Mouse (Mus musculus) intestine, postnatal 0 days (tissue): ENCODE measurements around the gene Tcf7l2. TPM values are rescaled to one million over a fixed set of nuclear protein-coding genes. Genes with fewer than 3 reads are reported as not detected.

Source experiments
- ATAC-seq: fragments of 200-750 bp; cut with Nextera tagmentation; 2 replicates; pipeline ENCODE4 v1.8.0; 2017; ENCODE audit warnings: mild to moderate bottlenecking, moderate TSS enrichment, moderate library complexity
- H3K27ac ChIP-seq: fragments of 300-500 bp; sonication (generic); 2 replicates; pipeline ENCODE4 v1.5.1; 2014; ENCODE audit warnings: mild to moderate bottlenecking, low read depth, low read length, moderate library complexity
- H3K27me3 ChIP-seq: fragments of 300-500 bp; sonication (generic); replicated peaks from 2 replicates; pipeline ENCODE4 v1.6.1; 2014; ENCODE audit warnings: low read length, mixed read lengths; ENCODE audit not compliant: control insufficient read depth, insufficient read depth
- H3K36me3 ChIP-seq: fragments of 300-500 bp; sonication (generic); 2 replicates; pipeline ENCODE4 v1.6.1; 2014; ENCODE audit warnings: mild to moderate bottlenecking, moderate library complexity; ENCODE audit not compliant: control insufficient read depth, insufficient read depth
- H3K4me1 ChIP-seq: fragments of 300-500 bp; sonication (generic); replicated peaks from 2 replicates; pipeline ENCODE4 v1.6.1; 2014; ENCODE audit warnings: antibody characterized with exemption, low read length, mixed read lengths; ENCODE audit not compliant: control insufficient read depth, insufficient read depth
- H3K4me2 ChIP-seq: fragments of 300-500 bp; sonication (generic); replicated peaks from 2 replicates; pipeline ENCODE4 v1.6.1; 2014; ENCODE audit warnings: low read depth, mild to moderate bottlenecking, moderate library complexity
- H3K4me3 ChIP-seq: fragments of 300-500 bp; sonication (generic); 2 replicates; pipeline ENCODE4 v1.5.1; 2014; ENCODE audit warnings: low read depth, low read length
- H3K9ac ChIP-seq: fragments of 300-500 bp; sonication (generic); 2 replicates; pipeline ENCODE4 v1.6.1; 2014; ENCODE audit warnings: mild to moderate bottlenecking, low read depth, low read length
- H3K9me3 ChIP-seq: fragments of 300-500 bp; sonication (generic); 2 replicates; pipeline ENCODE4 v1.6.1; 2016; ENCODE audit warnings: mixed run types; ENCODE audit not compliant: control insufficient read depth
- CTCF ChIP-seq: sonication (generic); IDR thresholded peaks from 2 replicates; pipeline ENCODE4 v1.5.1; 2016; ENCODE audit warnings: low read depth, mild to moderate bottlenecking, control low read depth, antibody characterized with exemption, moderate library complexity
- WGBS: fragments of 180-500 bp; shearing (Covaris S2); extraction: QIAGEN DNeasy Blood & Tissue Kit; methylation state at CpG from one replicate; pipeline ENCODE4 v1.1.7; 2014; 5-methylcytosine and 5-hydroxymethylcytosine counted together
- polyA plus RNA-seq: library from polyadenylated mRNA; unstranded; fragments of >200 nt; fragmentation: Nextera tagmentation; extraction: Ambion mirVana; gene quantifications from 2 replicates; pipeline ENCODE4 v1.2.1, GENCODE M21; 2015

The Tcf7l2 gene
- polyA plus RNA-seq, 1 experiment from 2014 or later, result 32.4 TPM

DNA sequence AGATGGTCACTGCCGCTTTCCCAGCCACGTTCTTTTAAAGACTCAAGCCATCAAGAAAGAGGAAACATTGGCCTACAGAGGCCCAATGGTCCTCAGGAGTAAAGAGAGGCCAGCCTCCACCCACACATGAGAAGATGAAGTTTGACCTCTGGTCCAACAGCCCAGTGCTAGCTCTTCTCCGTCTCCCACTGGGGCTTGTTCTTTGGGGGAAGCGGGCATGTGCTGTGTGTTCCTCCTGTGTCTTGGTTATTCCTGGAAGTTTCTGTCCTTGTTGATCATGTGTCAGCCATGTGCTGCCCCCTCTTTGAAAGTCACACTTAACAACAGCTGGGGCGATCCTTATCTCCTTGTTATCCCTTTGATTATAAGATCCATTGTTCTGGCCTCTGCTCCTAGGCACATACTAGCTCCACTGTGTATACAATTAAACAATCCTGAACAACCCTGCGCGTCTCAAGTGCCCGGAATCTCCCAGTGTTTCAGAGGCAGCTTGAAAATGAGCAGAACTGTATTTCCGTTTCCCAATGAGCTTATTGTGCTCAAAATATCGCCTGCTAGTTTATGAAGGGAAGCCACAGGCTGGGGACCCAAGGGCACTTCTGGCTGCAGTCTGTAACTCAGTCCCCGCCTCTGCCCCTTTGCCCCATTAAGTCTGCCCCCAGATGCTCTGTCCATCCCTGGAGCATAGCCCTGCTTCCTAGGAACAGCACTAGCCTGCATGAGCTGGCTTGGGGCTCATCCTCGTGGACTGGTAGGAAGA is 65.0 kb downstream of the Tcf7l2 start:
- no peak overlapping the region for H3K4me3 ChIP-seq
- WGBS, result 27% methylated on average over 12 of the region's 12 CpGs
- H3K4me1 ChIP-seq, result peaks cover 2% of the 10 kb centered on the region; the same call in 1 of the 2 replicates
- no peaks in the 10 kb centered on the region for H3K27me3 ChIP-seq
- no peak for TF ChIP-seq CTCF
- no peaks in the 10 kb centered on the region for H3K36me3 ChIP-seq
- no peak overlapping the region for H3K4me2 ChIP-seq
- H3K27ac ChIP-seq, result peak overlapping the region; percentile 35; the same call in 1 of the 2 replicates
- no peaks in the 10 kb centered on the region for H3K9me3 ChIP-seq
- no peak overlapping the region for H3K9ac ChIP-seq
- peak; percentile 17; the same call in 1 of the 2 replicates for ATAC-seq

- H3K36me3 ChIP-seq, result no peaks in the 10 kb centered on the region
- no peak overlapping the region for H3K9ac ChIP-seq
- no peak overlapping the region for H3K4me2 ChIP-seq
- 51% methylated on average over 20 of the region's 20 CpGs for WGBS
- no peaks in the 10 kb centered on the region; the same call in 1 of the 2 replicates for H3K4me1 ChIP-seq
- no peak for ATAC-seq
- no peak overlapping the region for H3K4me3 ChIP-seq
- H3K27me3 ChIP-seq, result no peaks in the 10 kb centered on the region
- H3K9me3 ChIP-seq, result no peaks in the 10 kb centered on the region
- H3K27ac ChIP-seq, result peak overlapping the region; percentile 35; the same call in 1 of the 2 replicates
- TF ChIP-seq CTCF, result 0 out of 2 replicates have a peak, but pooled peaks have one; percentile 25
Observed at GRCm38 (mm10) chr19:55807194-55808053, 65.8 kb downstream of the Tcf7l2 start.

- Histone ChIP-seq H3K4me1 (no peaks in the 10 kb centered on the region; the same call in 1 of the 2 replicates), H3K4me2 (no peak overlapping the region), H3K9me3 (no peaks in the 10 kb centered on the region), H3K4me3 (no peak overlapping the region), H3K27me3 (no peaks in the 10 kb centered on the region), H3K9ac (no peak overlapping the region), H3K36me3 (no peaks in the 10 kb centered on the region), H3K27ac (no peak overlapping the region)
- WGBS, result 42% methylated on average over 2 of the region's 2 CpGs
- TF ChIP-seq CTCF, result no peak
- ATAC-seq, result no peak
Observed at GRCm38 (mm10) chr19:55808304-55808703, 66.7 kb downstream of the Tcf7l2 start.

GRCm38 (mm10) chr19:55809539-55809938 is 67.9 kb downstream of the Tcf7l2 start:
- no peak for ATAC-seq
- H3K9ac ChIP-seq, result no peak overlapping the region
- no peak overlapping the region for H3K4me2 ChIP-seq
- H3K27me3 ChIP-seq, result no peaks in the 10 kb centered on the region
- H3K27ac ChIP-seq, result no peak overlapping the region
- H3K36me3 ChIP-seq, result no peaks in the 10 kb centered on the region
- no peak for TF ChIP-seq CTCF
- no peaks in the 10 kb centered on the region; the same call in 1 of the 2 replicates for H3K4me1 ChIP-seq
- H3K4me3 ChIP-seq, result no peak overlapping the region
- H3K9me3 ChIP-seq, result no peaks in the 10 kb centered on the region
- WGBS, result 92% methylated on average over 4 of the region's 4 CpGs

DNA sequence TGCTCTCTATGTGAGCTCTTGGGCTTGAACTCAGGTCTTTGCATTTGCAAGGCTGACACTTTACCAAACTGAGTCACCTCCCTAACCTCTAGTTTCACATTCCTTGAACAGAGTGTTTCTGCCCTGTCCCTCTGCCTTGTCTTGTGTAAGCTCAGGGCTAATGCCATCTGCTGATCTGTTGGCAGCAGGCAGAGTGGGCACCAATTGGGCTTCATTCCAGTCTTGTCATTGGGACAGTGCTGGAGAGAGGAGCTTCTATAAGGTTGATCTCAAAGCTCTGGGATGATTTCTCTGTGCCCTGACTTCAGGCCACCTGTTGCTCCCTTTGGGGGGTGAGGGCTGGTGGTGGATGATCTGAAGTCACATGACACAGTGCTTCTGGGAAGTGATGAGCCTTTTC is 70.6 kb downstream of the Tcf7l2 start:
- Histone ChIP-seq H3K4me3 (no peak overlapping the region), H3K27me3 (no peaks in the 10 kb centered on the region), H3K36me3 (no peaks in the 10 kb centered on the region), H3K9me3 (no peaks in the 10 kb centered on the region), H3K4me1 (no peaks in the 10 kb centered on the region), H3K4me2 (no peak overlapping the region), H3K27ac (no peak overlapping the region), H3K9ac (no peak overlapping the region)
- no peak for ATAC-seq
- TF ChIP-seq CTCF, result no peak

GRCm38 (mm10) chr19:55815010-55815790 is 73.6 kb downstream of the Tcf7l2 start:
- Histone ChIP-seq H3K9me3 (no peaks in the 10 kb centered on the region), H3K4me3 (no peak overlapping the region), H3K9ac (no peak overlapping the region), H3K4me1 (no peaks in the 10 kb centered on the region), H3K4me2 (no peak overlapping the region), H3K27ac (no peak overlapping the region), H3K27me3 (no peaks in the 10 kb centered on the region), H3K36me3 (peaks cover 14% of the 10 kb centered on the region)
- no peak for ATAC-seq
- 67% methylated on average over 15 of the region's 15 CpGs for WGBS
- TF ChIP-seq CTCF, result no peak
